Mouse (Mus musculus): ENCODE measurements around the gene Gabbr2. TPM values are rescaled to one million over a fixed set of nuclear protein-coding genes. Genes with fewer than 3 reads are reported as not detected.

Gabbr2 gene
- polyA plus RNA-seq, 1 experiment from 2014 or later: 0.20 TPM

- ATAC-seq (ENCODE audit: insufficient number of reproducible peaks, low FRiP score, low TSS enrichment, low read depth) (no peak), DNase-seq (ENCODE audit: low spot score) (no peak)
- WGBS: 71% methylated on average over 2 of the region's 2 CpGs
- Histone ChIP-seq H3K4me2 (ENCODE audit: low read depth, severe bottlenecking) (no peak overlapping the region), H3K36me3 (ENCODE audit: control insufficient read depth, insufficient read depth, low read length) (no peaks in the 10 kb centered on the region), H3K9ac (ENCODE audit: low read length) (no peak overlapping the region), H3K9me3 (ENCODE audit: control insufficient read depth, low read length) (no peaks in the 10 kb centered on the region), H3K27ac (replicated peaks; ENCODE audit: low read depth, low read length) (no peak overlapping the region), H3K27me3 (ENCODE audit: control insufficient read depth, insufficient read depth, low read length) (no peaks in the 10 kb centered on the region), H3K4me3 (ENCODE audit: low read depth, low read length) (no peak overlapping the region), H3K4me1 (ENCODE audit: control insufficient read depth, insufficient read depth, low read length) (peaks cover 4% of the 10 kb centered on the region)
These were observed 162.0 kb downstream of the Gabbr2 start for GRCm38 (mm10) chr4:46829656-46830055.

- Histone ChIP-seq H3K9ac (ENCODE audit: low read length) (no peak overlapping the region), H3K27ac (replicated peaks; ENCODE audit: low read depth, low read length) (no peak overlapping the region), H3K9me3 (ENCODE audit: control insufficient read depth, low read length) (no peaks in the 10 kb centered on the region), H3K36me3 (ENCODE audit: control insufficient read depth, insufficient read depth, low read length) (no peaks in the 10 kb centered on the region), H3K4me2 (ENCODE audit: low read depth, severe bottlenecking) (no peak overlapping the region), H3K4me1 (ENCODE audit: control insufficient read depth, insufficient read depth, low read length) (peaks cover 4% of the 10 kb centered on the region), H3K27me3 (ENCODE audit: control insufficient read depth, insufficient read depth, low read length) (no peaks in the 10 kb centered on the region), H3K4me3 (ENCODE audit: low read depth, low read length) (no peak overlapping the region)
- ATAC-seq (ENCODE audit: insufficient number of reproducible peaks, low FRiP score, low TSS enrichment, low read depth) (no peak), DNase-seq (ENCODE audit: low spot score) (no peak)
- 77% methylated on average over 5 of the region's 5 CpGs for WGBS
These were observed 163.5 kb downstream of the Gabbr2 start for GRCm38 (mm10) chr4:46828141-46828571.

GRCm38 (mm10) chr4:46827471-46827870 is 164.2 kb downstream of the Gabbr2 start:
- no peak overlapping the region for H3K4me2 ChIP-seq (ENCODE audit: low read depth, severe bottlenecking)
- no peaks in the 10 kb centered on the region for H3K9me3 ChIP-seq (ENCODE audit: control insufficient read depth, low read length)
- H3K27me3 ChIP-seq (ENCODE audit: control insufficient read depth, insufficient read depth, low read length): no peaks in the 10 kb centered on the region
- H3K4me1 ChIP-seq (ENCODE audit: control insufficient read depth, insufficient read depth, low read length): peaks cover 4% of the 10 kb centered on the region
- no peak for DNase-seq (ENCODE audit: low spot score)
- 42% methylated on average over 9 of the region's 9 CpGs for WGBS
- H3K36me3 ChIP-seq (ENCODE audit: control insufficient read depth, insufficient read depth, low read length): no peaks in the 10 kb centered on the region
- H3K4me3 ChIP-seq (ENCODE audit: low read depth, low read length): no peak overlapping the region
- ATAC-seq (ENCODE audit: insufficient number of reproducible peaks, low FRiP score, low TSS enrichment, low read depth): no peak
- H3K27ac ChIP-seq (replicated peaks; ENCODE audit: low read depth, low read length): no peak overlapping the region
- H3K9ac ChIP-seq (ENCODE audit: low read length): 0 out of 2 replicates have a peak overlapping the region, but pooled peaks have one; percentile 22

GRCm38 (mm10) chr4:46825846-46826529 is 165.7 kb downstream of the Gabbr2 start:
- DNase-seq (ENCODE audit: low spot score) (no peak), ATAC-seq (ENCODE audit: insufficient number of reproducible peaks, low FRiP score, low TSS enrichment, low read depth) (no peak)
- no peak overlapping the region for H3K27ac ChIP-seq (replicated peaks; ENCODE audit: low read depth, low read length)
- 91% methylated on average over 10 of the region's 10 CpGs for WGBS
- no peaks in the 10 kb centered on the region for H3K36me3 ChIP-seq (ENCODE audit: control insufficient read depth, insufficient read depth, low read length)
- peaks cover 4% of the 10 kb centered on the region for H3K4me1 ChIP-seq (ENCODE audit: control insufficient read depth, insufficient read depth, low read length)
- H3K27me3 ChIP-seq (ENCODE audit: control insufficient read depth, insufficient read depth, low read length): no peaks in the 10 kb centered on the region
- H3K9me3 ChIP-seq (ENCODE audit: control insufficient read depth, low read length): no peaks in the 10 kb centered on the region
- no peak overlapping the region for H3K4me2 ChIP-seq (ENCODE audit: low read depth, severe bottlenecking)
- no peak overlapping the region for H3K4me3 ChIP-seq (ENCODE audit: low read depth, low read length)
- H3K9ac ChIP-seq (ENCODE audit: low read length): no peak overlapping the region

GRCm38 (mm10) chr4:46823738-46824137 is 167.9 kb downstream of the Gabbr2 start:
- Histone ChIP-seq H3K9ac (ENCODE audit: low read length) (no peak overlapping the region), H3K4me3 (ENCODE audit: low read depth, low read length) (no peak overlapping the region), H3K4me1 (ENCODE audit: control insufficient read depth, insufficient read depth, low read length) (peaks cover 4% of the 10 kb centered on the region), H3K36me3 (ENCODE audit: control insufficient read depth, insufficient read depth, low read length) (no peaks in the 10 kb centered on the region), H3K4me2 (ENCODE audit: low read depth, severe bottlenecking) (no peak overlapping the region), H3K9me3 (ENCODE audit: control insufficient read depth, low read length) (no peaks in the 10 kb centered on the region), H3K27me3 (ENCODE audit: control insufficient read depth, insufficient read depth, low read length) (no peaks in the 10 kb centered on the region), H3K27ac (replicated peaks; ENCODE audit: low read depth, low read length) (no peak overlapping the region)
- ATAC-seq (ENCODE audit: insufficient number of reproducible peaks, low FRiP score, low TSS enrichment, low read depth) (no peak), DNase-seq (ENCODE audit: low spot score) (no peak)
- 81% methylated on average over 14 of the region's 14 CpGs for WGBS

- 87% methylated on average over 11 of the region's 11 CpGs for WGBS
These were observed 170.0 kb downstream of the Gabbr2 start for GRCm38 (mm10) chr4:46821709-46822108.

GRCm38 (mm10) chr4:46814954-46815353 is 176.7 kb downstream of the Gabbr2 start:
- H3K9me3 ChIP-seq (ENCODE audit: control insufficient read depth, low read length): no peaks in the 10 kb centered on the region
- no peak overlapping the region for H3K27ac ChIP-seq (replicated peaks; ENCODE audit: low read depth, low read length)
- H3K4me3 ChIP-seq (ENCODE audit: low read depth, low read length): no peak overlapping the region
- no peaks in the 10 kb centered on the region for H3K27me3 ChIP-seq (ENCODE audit: control insufficient read depth, insufficient read depth, low read length)
- no peak overlapping the region for H3K9ac ChIP-seq (ENCODE audit: low read length)
- H3K4me2 ChIP-seq (ENCODE audit: low read depth, severe bottlenecking): no peak overlapping the region
- no peaks in the 10 kb centered on the region for H3K36me3 ChIP-seq (ENCODE audit: control insufficient read depth, insufficient read depth, low read length)
- whole genome bisulfite sequencing: 89% methylated on average over 4 of the region's 4 CpGs
- no peaks in the 10 kb centered on the region for H3K4me1 ChIP-seq (ENCODE audit: control insufficient read depth, insufficient read depth, low read length)
- ATAC-seq (ENCODE audit: insufficient number of reproducible peaks, low FRiP score, low TSS enrichment, low read depth) (no peak), DNase-seq (ENCODE audit: low spot score) (no peak)

More at GRCm38 (mm10) chr4:46821709-46822108, 170.0 kb downstream of the Gabbr2 start:
- no peak overlapping the region for H3K4me2 ChIP-seq (ENCODE audit: low read depth, severe bottlenecking)
- no peak overlapping the region for H3K27ac ChIP-seq (replicated peaks; ENCODE audit: low read depth, low read length)
- H3K9me3 ChIP-seq (ENCODE audit: control insufficient read depth, low read length): no peaks in the 10 kb centered on the region
- DNase-seq (ENCODE audit: low spot score) (no peak), ATAC-seq (ENCODE audit: insufficient number of reproducible peaks, low FRiP score, low TSS enrichment, low read depth) (no peak)
- no peaks in the 10 kb centered on the region for H3K4me1 ChIP-seq (ENCODE audit: control insufficient read depth, insufficient read depth, low read length)
- H3K36me3 ChIP-seq (ENCODE audit: control insufficient read depth, insufficient read depth, low read length): no peaks in the 10 kb centered on the region
- no peak overlapping the region for H3K4me3 ChIP-seq (ENCODE audit: low read depth, low read length)
- H3K27me3 ChIP-seq (ENCODE audit: control insufficient read depth, insufficient read depth, low read length): no peaks in the 10 kb centered on the region
- H3K9ac ChIP-seq (ENCODE audit: low read length): no peak overlapping the region

- WGBS: 68% methylated on average over 10 of the region's 10 CpGs
- H3K9ac ChIP-seq (ENCODE audit: low read length): no peak overlapping the region
- DNase-seq (ENCODE audit: low spot score): no peak
These were observed 177.4 kb downstream of the Gabbr2 start for GRCm38 (mm10) chr4:46814236-46814635.

GRCm38 (mm10) chr4:46811165-46811564 is 180.5 kb downstream of the Gabbr2 start:
- H3K27me3 ChIP-seq (ENCODE audit: control insufficient read depth, insufficient read depth, low read length): no peaks in the 10 kb centered on the region
- no peaks in the 10 kb centered on the region for H3K4me1 ChIP-seq (ENCODE audit: control insufficient read depth, insufficient read depth, low read length)
- no peak overlapping the region for H3K4me3 ChIP-seq (ENCODE audit: low read depth, low read length)
- DNase-seq (ENCODE audit: low spot score): no peak
- no peak overlapping the region for H3K27ac ChIP-seq (replicated peaks; ENCODE audit: low read depth, low read length)
- H3K9ac ChIP-seq (ENCODE audit: low read length): no peak overlapping the region
- WGBS: 78% methylated on average over 5 of the region's 5 CpGs
- ATAC-seq (ENCODE audit: insufficient number of reproducible peaks, low FRiP score, low TSS enrichment, low read depth): no peak
- H3K4me2 ChIP-seq (ENCODE audit: low read depth, severe bottlenecking): no peak overlapping the region
- H3K36me3 ChIP-seq (ENCODE audit: control insufficient read depth, insufficient read depth, low read length): no peaks in the 10 kb centered on the region
- no peaks in the 10 kb centered on the region for H3K9me3 ChIP-seq (ENCODE audit: control insufficient read depth, low read length)

More at GRCm38 (mm10) chr4:46814236-46814635, 177.4 kb downstream of the Gabbr2 start:
- no peaks in the 10 kb centered on the region for H3K9me3 ChIP-seq (ENCODE audit: control insufficient read depth, low read length)
- H3K27ac ChIP-seq (replicated peaks; ENCODE audit: low read depth, low read length): no peak overlapping the region
- no peak overlapping the region for H3K4me2 ChIP-seq (ENCODE audit: low read depth, severe bottlenecking)
- H3K4me3 ChIP-seq (ENCODE audit: low read depth, low read length): no peak overlapping the region
- H3K36me3 ChIP-seq (ENCODE audit: control insufficient read depth, insufficient read depth, low read length): no peaks in the 10 kb centered on the region
- ATAC-seq (ENCODE audit: insufficient number of reproducible peaks, low FRiP score, low TSS enrichment, low read depth): no peak
- H3K27me3 ChIP-seq (ENCODE audit: control insufficient read depth, insufficient read depth, low read length): no peaks in the 10 kb centered on the region
- H3K4me1 ChIP-seq (ENCODE audit: control insufficient read depth, insufficient read depth, low read length): no peaks in the 10 kb centered on the region

All from limb, embryonic 11.5 days (tissue).